Mouse (Mus musculus): ENCODE data around the gene Plekhh3. TPM values are rescaled to one million over a fixed set of nuclear protein-coding genes. Genes with fewer than 3 reads are reported as not detected.

Plekhh3 gene
- 10 to 100 TPM; 15.0 to 15.3 TPM for total RNA-seq (2021)
- long read RNA-seq, transcript Plekhh3-206 (13 exons, 3,010 nt): major isoform, 13 of 34 reads
- long read RNA-seq, transcript Plekhh3-201 (13 exons, 3,056 nt): minor isoform, 8 of 34 reads
- long read RNA-seq, partial matches to known transcripts: 3 of 34 reads
- long read RNA-seq, other reads (novel, unspliced or antisense): 10 of 34 reads

- DNase-seq (ENCODE audit: low spot score in 2 of 2): peak; percentile 95 to 98
Measured at GRCm38 (mm10) chr11:101170811-101171610, at the start of gene Plekhh3. Gene Plekhh3, minus strand, starts transcription at chr11:101171351.

- no peak for DNase-seq (ENCODE audit: low spot score in 2 of 2)
Measured at GRCm38 (mm10) chr11:101220853-101221252, 49.7 kb upstream of the Plekhh3 start.

GRCm38 (mm10) chr11:101218436-101219055, 47.4 kb upstream of the Plekhh3 start:
- DNase-seq (ENCODE audit: low spot score in 2 of 2): no peak

GRCm38 (mm10) chr11:101216936-101217335, 45.8 kb upstream of the Plekhh3 start:
- DNase-seq (ENCODE audit: low spot score in 2 of 2): no peak

- DNase-seq (ENCODE audit: low spot score in 2 of 2): peak in 1 of 2 experiments; percentile 82
Measured at GRCm38 (mm10) chr11:101211970-101212369, 40.8 kb upstream of the Plekhh3 start.

GRCm38 (mm10) chr11:101200986-101201385, 29.8 kb upstream of the Plekhh3 start:
- DNase-seq (ENCODE audit: low spot score in 2 of 2): peak in 1 of 2 experiments; percentile 66

GRCm38 (mm10) chr11:101199555-101199954, 28.4 kb upstream of the Plekhh3 start:
- no peak for DNase-seq (ENCODE audit: low spot score in 2 of 2)

GRCm38 (mm10) chr11:101196175-101196574, 25.0 kb upstream of the Plekhh3 start:
- no peak for DNase-seq (ENCODE audit: low spot score in 2 of 2)

GRCm38 (mm10) chr11:101195571-101195970, 24.4 kb upstream of the Plekhh3 start:
- no peak for DNase-seq (ENCODE audit: low spot score in 2 of 2)

- DNase-seq (ENCODE audit: low spot score in 2 of 2): no peak
Measured at GRCm38 (mm10) chr11:101195101-101195500, 23.9 kb upstream of the Plekhh3 start.

- no peak for DNase-seq (ENCODE audit: low spot score in 2 of 2)
Measured at GRCm38 (mm10) chr11:101194643-101195042, 23.5 kb upstream of the Plekhh3 start.

- no peak for DNase-seq (ENCODE audit: low spot score in 2 of 2)
Measured at GRCm38 (mm10) chr11:101194137-101194536, 23.0 kb upstream of the Plekhh3 start.

GRCm38 (mm10) chr11:101193076-101193475, 21.9 kb upstream of the Plekhh3 start:
- no peak for DNase-seq (ENCODE audit: low spot score in 2 of 2)

- no peak for DNase-seq (ENCODE audit: low spot score in 2 of 2)
Measured at GRCm38 (mm10) chr11:101192646-101193045, 21.5 kb upstream of the Plekhh3 start.

- no peak for DNase-seq (ENCODE audit: low spot score in 2 of 2)
Measured at GRCm38 (mm10) chr11:101191919-101192470, 20.8 kb upstream of the Plekhh3 start.

GRCm38 (mm10) chr11:101190913-101191907, 20.1 kb upstream of the Plekhh3 start:
- peak in 1 of 2 experiments; percentile 56 for DNase-seq (ENCODE audit: low spot score in 2 of 2)

GRCm38 (mm10) chr11:101190181-101190912, 19.2 kb upstream of the Plekhh3 start:
- DNase-seq (ENCODE audit: low spot score in 2 of 2): no peak

- DNase-seq (ENCODE audit: low spot score in 2 of 2): peak in 1 of 2 experiments; percentile 71
Measured at GRCm38 (mm10) chr11:101189495-101190180, 18.5 kb upstream of the Plekhh3 start.

GRCm38 (mm10) chr11:101188166-101188805, 17.1 kb upstream of the Plekhh3 start:
- no peak for DNase-seq (ENCODE audit: low spot score in 2 of 2)
